Mouse (Mus musculus): ENCODE results near the gene Fgr. TPM values are rescaled to one million over a fixed set of nuclear protein-coding genes. Genes with fewer than 3 reads are reported as not detected.

The Fgr gene
- polyA plus RNA-seq, 1 experiment = 0.01 TPM

DNA sequence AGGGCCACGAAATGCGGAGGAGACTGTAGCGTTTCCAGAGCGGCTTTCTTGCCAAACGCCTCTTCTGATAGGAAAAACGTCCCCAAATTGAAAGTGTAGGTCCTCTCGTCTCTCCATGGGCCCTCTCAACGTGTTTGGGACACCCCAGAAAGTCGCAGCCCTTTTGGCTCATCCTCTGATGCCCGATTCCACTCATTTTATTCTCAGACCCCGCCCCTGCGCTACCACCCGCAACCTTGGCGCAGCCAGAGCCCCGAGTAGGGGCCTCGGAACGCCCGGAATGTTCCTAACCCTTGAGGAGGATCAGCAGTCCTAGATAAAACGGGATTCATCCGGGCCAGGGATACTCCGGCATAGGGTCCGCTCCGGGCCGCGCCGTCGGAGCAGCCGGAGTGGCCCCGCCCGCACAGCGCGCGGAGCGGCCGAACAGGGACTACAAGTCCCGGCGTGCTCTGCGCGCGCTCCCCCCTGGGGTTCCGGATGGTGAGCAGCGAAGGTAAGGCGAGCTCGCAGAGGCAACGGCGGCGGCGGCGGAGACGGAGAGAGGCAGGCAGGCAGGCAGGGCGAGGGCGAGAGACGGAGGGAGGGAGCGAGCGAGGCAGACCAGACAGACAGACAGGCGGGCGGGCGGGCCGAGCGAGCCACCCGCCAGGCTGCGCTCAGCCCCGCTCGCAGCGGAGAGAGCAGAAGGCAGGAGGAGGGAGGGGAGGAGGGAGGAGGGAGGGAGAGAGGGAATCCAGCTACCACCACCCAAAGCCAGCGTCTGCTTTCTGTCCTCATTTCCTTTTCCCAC is 37.3 kb downstream of the Fgr start, which contains the start of gene Ahdc1:
Gene Ahdc1, plus strand, starts transcription at position 233 of the 793 bp plus-strand sequence.
- Histone ChIP-seq H3K4me3 (replicated peaks) (peak within 1 kb of the TSS; percentile 77), H3K9me3 (ENCODE audit: control insufficient read depth, low read length) (no peaks in the 10 kb centered on the region), H3K27me3 (ENCODE audit: control insufficient read depth) (peaks cover 52% of the 10 kb centered on the region), H3K36me3 (ENCODE audit: control insufficient read depth) (no peaks in the 10 kb centered on the region), H3K4me1 (ENCODE audit: control insufficient read depth) (peaks cover 51% of the 10 kb centered on the region)
- no peak for TF ChIP-seq TAL1 (IDR thresholded peaks at IDR 0.05; ENCODE audit: low read length)
- TF ChIP-seq GATA1 (IDR thresholded peaks at IDR 0.05; ENCODE audit: low read length) = no peak

GRCm38 (mm10) chr4:133011821-133012775 is 38.2 kb downstream of the Fgr start:
- Histone ChIP-seq H3K36me3 (ENCODE audit: control insufficient read depth) (no peaks in the 10 kb centered on the region), H3K4me1 (ENCODE audit: control insufficient read depth) (peaks cover 50% of the 10 kb centered on the region), H3K27me3 (ENCODE audit: control insufficient read depth) (peaks cover 52% of the 10 kb centered on the region), H3K9me3 (ENCODE audit: control insufficient read depth, low read length) (no peaks in the 10 kb centered on the region), H3K4me3 (replicated peaks) (peak overlapping the region; percentile 77)
- no peak for TF ChIP-seq TAL1 (IDR thresholded peaks at IDR 0.05; ENCODE audit: low read length)
- no peak for TF ChIP-seq GATA1 (IDR thresholded peaks at IDR 0.05; ENCODE audit: low read length)

DNA sequence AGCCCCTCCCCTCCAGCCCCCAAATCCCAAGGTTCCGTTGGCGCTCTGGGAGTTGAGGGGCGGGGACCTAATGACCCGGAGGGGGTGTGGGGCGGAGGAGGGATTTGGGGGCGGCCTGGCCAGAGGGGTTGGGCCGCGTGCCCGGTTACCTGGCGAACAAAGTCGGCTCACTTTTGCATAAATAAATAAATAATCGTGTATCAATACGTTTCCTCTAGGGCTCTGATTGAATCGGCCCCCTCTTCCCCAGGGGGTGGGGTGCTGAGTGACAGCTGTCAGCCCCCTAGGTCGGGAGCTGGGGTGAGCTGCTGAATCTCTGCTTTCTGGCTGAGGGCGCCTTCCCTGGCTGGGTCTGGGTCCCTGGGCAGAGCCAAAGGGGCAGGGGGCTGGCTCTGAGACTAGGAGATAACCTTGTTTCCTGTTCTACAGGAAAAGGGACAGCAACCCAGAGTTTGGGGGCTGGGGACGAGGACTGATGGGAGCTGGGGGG is 38.9 kb downstream of the Fgr start:
- Histone ChIP-seq H3K27me3 (ENCODE audit: control insufficient read depth) (peaks cover 52% of the 10 kb centered on the region), H3K4me3 (replicated peaks) (peak overlapping the region; percentile 77), H3K4me1 (ENCODE audit: control insufficient read depth) (peaks cover 43% of the 10 kb centered on the region), H3K36me3 (ENCODE audit: control insufficient read depth) (no peaks in the 10 kb centered on the region), H3K9me3 (ENCODE audit: control insufficient read depth, low read length) (no peaks in the 10 kb centered on the region)
- TF ChIP-seq GATA1 (IDR thresholded peaks at IDR 0.05; ENCODE audit: low read length) (no peak), TAL1 (IDR thresholded peaks at IDR 0.05; ENCODE audit: low read length) (no peak)

GRCm38 (mm10) chr4:133013266-133013891 is 39.5 kb downstream of the Fgr start:
- Histone ChIP-seq H3K4me1 (ENCODE audit: control insufficient read depth) (peaks cover 37% of the 10 kb centered on the region), H3K36me3 (ENCODE audit: control insufficient read depth) (no peaks in the 10 kb centered on the region), H3K4me3 (replicated peaks) (peak overlapping the region; percentile 77), H3K9me3 (ENCODE audit: control insufficient read depth, low read length) (no peaks in the 10 kb centered on the region), H3K27me3 (ENCODE audit: control insufficient read depth) (peaks cover 52% of the 10 kb centered on the region)
- TF ChIP-seq TAL1 (IDR thresholded peaks at IDR 0.05; ENCODE audit: low read length) = no peak
- no peak for TF ChIP-seq GATA1 (IDR thresholded peaks at IDR 0.05; ENCODE audit: low read length)

- H3K4me1 ChIP-seq (ENCODE audit: control insufficient read depth) = peaks cover 37% of the 10 kb centered on the region
- no peak overlapping the region for H3K4me3 ChIP-seq (replicated peaks)
- TF ChIP-seq GATA1 (IDR thresholded peaks at IDR 0.05; ENCODE audit: low read length) (no peak), TAL1 (IDR thresholded peaks at IDR 0.05; ENCODE audit: low read length) (no peak)
- no peaks in the 10 kb centered on the region for H3K36me3 ChIP-seq (ENCODE audit: control insufficient read depth)
- peaks cover 51% of the 10 kb centered on the region for H3K27me3 ChIP-seq (ENCODE audit: control insufficient read depth)
- no peaks in the 10 kb centered on the region for H3K9me3 ChIP-seq (ENCODE audit: control insufficient read depth, low read length)
Observed at GRCm38 (mm10) chr4:133014088-133014487, 40.2 kb downstream of the Fgr start.

DNA sequence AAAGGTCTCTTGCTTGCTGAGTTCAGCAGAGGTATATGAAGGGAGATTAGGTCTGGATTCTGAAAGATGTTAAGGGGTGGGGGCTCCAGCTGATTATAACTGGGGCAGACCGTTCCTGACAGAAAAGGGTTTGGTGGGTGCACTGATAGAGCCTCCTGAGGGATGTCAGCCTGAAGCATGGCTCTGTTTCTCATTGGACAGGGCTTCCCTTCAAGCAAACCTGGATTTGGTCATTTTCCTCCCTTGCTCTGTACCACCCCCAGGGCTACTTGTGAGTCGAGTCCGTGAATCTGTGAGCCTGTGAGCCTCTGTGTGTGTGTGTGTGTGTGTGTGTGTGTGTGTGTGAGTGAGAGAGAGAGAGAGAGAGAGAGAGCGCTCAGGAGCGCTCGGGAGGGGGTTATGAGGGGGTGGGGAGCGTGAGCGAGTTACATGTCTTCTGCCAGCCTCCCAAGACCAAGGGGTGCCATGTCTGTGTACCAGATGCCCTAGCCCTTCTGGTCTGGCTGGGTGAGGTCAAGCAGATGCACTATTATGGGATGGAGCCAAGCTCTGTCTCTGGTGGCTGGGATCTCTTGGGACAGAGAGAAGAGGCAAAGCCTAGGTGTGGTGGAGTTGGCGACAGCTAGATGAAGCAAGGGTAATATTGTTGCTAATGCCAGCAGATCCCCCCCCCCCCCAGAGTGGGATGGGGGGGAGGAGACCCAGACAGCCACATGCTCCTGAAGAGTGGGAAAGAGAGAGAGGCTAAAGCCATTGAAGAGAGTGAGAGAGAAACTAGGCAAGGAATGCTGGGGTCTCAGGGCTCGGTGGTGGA is 41.2 kb downstream of the Fgr start:
- Histone ChIP-seq H3K27me3 (ENCODE audit: control insufficient read depth) (peaks cover 41% of the 10 kb centered on the region), H3K36me3 (ENCODE audit: control insufficient read depth) (no peaks in the 10 kb centered on the region), H3K4me1 (ENCODE audit: control insufficient read depth) (peaks cover 34% of the 10 kb centered on the region), H3K4me3 (replicated peaks) (no peak overlapping the region), H3K9me3 (ENCODE audit: control insufficient read depth, low read length) (no peaks in the 10 kb centered on the region)
- TF ChIP-seq TAL1 (IDR thresholded peaks at IDR 0.05; ENCODE audit: low read length) = no peak
- TF ChIP-seq GATA1 (IDR thresholded peaks at IDR 0.05; ENCODE audit: low read length) = no peak

DNA sequence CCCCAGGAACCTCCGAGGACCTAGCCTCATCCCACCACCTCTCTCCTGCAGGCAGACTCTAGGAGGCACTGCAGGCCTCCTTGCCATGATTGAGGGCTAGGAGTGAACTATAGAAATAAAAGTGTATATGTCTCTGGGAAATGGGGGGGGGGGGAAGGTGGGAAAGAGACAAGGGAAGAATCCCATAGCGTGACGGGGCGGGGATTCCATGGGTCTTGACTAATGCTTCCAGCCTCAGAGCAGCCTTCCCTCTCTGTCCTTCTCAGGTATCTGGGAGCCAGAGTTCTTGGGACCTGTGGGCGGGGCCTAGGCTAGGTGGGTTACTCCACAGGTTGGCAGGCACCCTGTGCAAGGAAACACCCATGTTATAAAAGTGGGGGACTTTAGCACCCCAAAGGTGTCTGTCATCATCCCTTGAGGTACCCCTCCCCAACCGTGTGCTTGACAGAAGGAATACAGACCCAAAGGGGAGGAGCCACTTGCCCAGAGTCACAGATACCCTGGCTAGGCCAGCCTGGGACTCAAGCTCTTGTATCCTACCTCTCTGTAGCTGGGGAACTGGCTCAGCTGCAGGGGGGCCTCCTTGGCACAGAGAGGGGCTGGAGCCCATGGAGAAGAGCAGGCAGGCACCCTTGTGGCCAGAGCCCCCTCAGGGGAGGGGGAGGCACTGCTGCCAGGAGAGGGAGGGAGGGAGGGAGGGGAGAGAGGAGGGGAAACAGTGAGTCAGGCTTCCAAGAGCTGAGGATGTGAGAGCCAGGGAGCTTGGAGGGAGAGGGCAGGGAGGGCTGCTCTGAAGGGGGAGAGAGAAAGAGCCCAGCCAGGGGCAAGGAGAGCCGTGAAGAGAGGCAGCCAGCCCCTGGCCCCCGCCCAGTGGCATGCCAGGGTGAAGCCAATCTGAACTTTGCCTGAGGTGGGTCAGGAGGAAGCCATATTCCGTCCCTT is 42.1 kb downstream of the Fgr start:
- Histone ChIP-seq H3K4me3 (replicated peaks) (no peak overlapping the region), H3K36me3 (ENCODE audit: control insufficient read depth) (no peaks in the 10 kb centered on the region), H3K27me3 (ENCODE audit: control insufficient read depth) (peaks cover 32% of the 10 kb centered on the region), H3K4me1 (ENCODE audit: control insufficient read depth) (peaks cover 26% of the 10 kb centered on the region), H3K9me3 (ENCODE audit: control insufficient read depth, low read length) (no peaks in the 10 kb centered on the region)
- TF ChIP-seq TAL1 (IDR thresholded peaks at IDR 0.05; ENCODE audit: low read length) (no peak), GATA1 (IDR thresholded peaks at IDR 0.05; ENCODE audit: low read length) (no peak)

Measured in erythroblast, embryonic 14.5 days (primary cell).